In genomic region chrX:103026256-103027028, GRCm38 (mm10) we compare ENCODE assay signal across 9 mouse cellular contexts.
DNase-seq lines count a peak whose midpoint lies in the region; ATAC-seq and TF ChIP-seq lines count a peak whose summit lies in the region.
"Had no signal": no experiment of that assay in that cellular context is flagged by ENCODE, and none has a peak within 500 bp of the region (broad histone marks: within the 10 kb centered on the region; RNA-seq: fewer than 3 reads in every experiment).

No protein-coding gene starts in this region.

- TF ChIP-seq CTCF in embryonic fibroblast, embryonic 13.5 days (IDR thresholded peaks at IDR 0.05; ENCODE audit: borderline replicate concordance, insufficient read depth, low read length) = no peak
- no peak for TF ChIP-seq CTCF in hindbrain, postnatal 0 days (IDR thresholded peaks at IDR 0.05; ENCODE audit: low read depth)

- no peaks in the 10 kb centered on the region for H3K9me3 ChIP-seq in hindbrain, postnatal 0 days (ENCODE audit: low read length)
- no peaks in the 10 kb centered on the region for H3K9me3 ChIP-seq in liver, embryonic 15.5 days (replicated peaks)
- H3K9me3 ChIP-seq in neural tube, embryonic 13.5 days = no peaks in the 10 kb centered on the region
- H3K9me3 ChIP-seq: G1E had no signal

- DNase-seq in heart, adult 11 months = peak; percentile 82
- no peak for DNase-seq in heart, postnatal 25 days (ENCODE audit: low spot score)
- DNase-seq in hindbrain, postnatal 0 days (ENCODE audit: low spot score) = peak; percentile 73
- no peak for DNase-seq in layer of hippocampus, adult 8-10 months (ENCODE audit: low spot score in 2 of 2)
- DNase-seq in cerebellum, adult 11 months = no peak

- no peak for TF ChIP-seq POLR2A in embryonic fibroblast, embryonic 13.5 days (IDR thresholded peaks at IDR 0.05; ENCODE audit: low read depth, low read length)

- intact Hi-C loops in heart, postnatal 25 days (cut with DNase I) = no loop called here

- no peaks in the 10 kb centered on the region for H3K4me1 ChIP-seq in embryonic fibroblast, embryonic 13.5 days (ENCODE audit: control insufficient read depth, insufficient read depth, low read length)
- no peaks in the 10 kb centered on the region for H3K4me1 ChIP-seq in hindbrain, postnatal 0 days (ENCODE audit: insufficient read depth, low read length)
- H3K4me1 ChIP-seq in liver, embryonic 15.5 days (replicated peaks) = no peaks in the 10 kb centered on the region
- H3K4me1 ChIP-seq in neural tube, embryonic 13.5 days (replicated peaks) = peaks cover 5% of the 10 kb centered on the region; the same call in 1 of the 2 replicates

- no peak overlapping the region for H3K27ac ChIP-seq in embryonic fibroblast, embryonic 13.5 days (ENCODE audit: insufficient read depth, low read length)
- no peak overlapping the region for H3K27ac ChIP-seq in hindbrain, postnatal 0 days
- no peak overlapping the region for H3K27ac ChIP-seq in liver, embryonic 15.5 days (replicated peaks)
- peak overlapping the region; percentile 47; the same call in 1 of the 2 replicates for H3K27ac ChIP-seq in neural tube, embryonic 13.5 days (replicated peaks)

- WGBS in hindbrain, postnatal 0 days = 19% methylated on average over 20 of the region's 22 CpGs
- 10% methylated on average over 22 of the region's 22 CpGs for WGBS in liver, embryonic 15.5 days (ENCODE audit: insufficient replicate concordance)
- WGBS in neural tube, embryonic 13.5 days = 15% methylated on average over 22 of the region's 22 CpGs

- H3K36me3 ChIP-seq in hindbrain, postnatal 0 days (ENCODE audit: insufficient read depth, low read length) = no peaks in the 10 kb centered on the region
- no peaks in the 10 kb centered on the region for H3K36me3 ChIP-seq in liver, embryonic 15.5 days (replicated peaks)
- H3K36me3 ChIP-seq in neural tube, embryonic 13.5 days = no peaks in the 10 kb centered on the region
- H3K36me3 ChIP-seq: G1E had no signal

- peak; percentile 79 for ATAC-seq in hindbrain, postnatal 0 days
- ATAC-seq in liver, embryonic 15.5 days (ENCODE audit: insufficient read depth) = no peak
- ATAC-seq in neural tube, embryonic 13.5 days (ENCODE audit: low read depth) = peak; percentile 75

- no peak overlapping the region for H3K9ac ChIP-seq in hindbrain, postnatal 0 days (replicated peaks; ENCODE audit: low read length)
- no peak overlapping the region for H3K9ac ChIP-seq in liver, embryonic 15.5 days
- no peak overlapping the region for H3K9ac ChIP-seq in neural tube, embryonic 13.5 days

- H3K27me3 ChIP-seq in hindbrain, postnatal 0 days (ENCODE audit: insufficient read depth, low read length) = no peaks in the 10 kb centered on the region
- peaks cover 13% of the 10 kb centered on the region for H3K27me3 ChIP-seq in liver, embryonic 15.5 days
- peaks cover 9% of the 10 kb centered on the region for H3K27me3 ChIP-seq in neural tube, embryonic 13.5 days

- peak overlapping the region; percentile 30; the same call in 1 of the 2 replicates for H3K4me3 ChIP-seq in embryonic fibroblast, embryonic 13.5 days (ENCODE audit: insufficient read depth, low read length)
- H3K4me3 ChIP-seq in hindbrain, postnatal 0 days (ENCODE audit: low read length) = peak overlapping the region; percentile 31
- H3K4me3 ChIP-seq in liver, embryonic 15.5 days (replicated peaks) = no peak overlapping the region; the same call in 1 of the 2 replicates
- H3K4me3 ChIP-seq in neural tube, embryonic 13.5 days = peak overlapping the region; percentile 27

- H3K4me2 ChIP-seq in hindbrain, postnatal 0 days (ENCODE audit: low read depth, low read length) = peak overlapping the region; percentile 50
- peak overlapping the region; percentile 46 for H3K4me2 ChIP-seq in liver, embryonic 15.5 days
- peak overlapping the region; percentile 46 for H3K4me2 ChIP-seq in neural tube, embryonic 13.5 days

Comparison
In these comparisons a context has a peak if more than half of its experiments do, and no peak if none do; other contexts are left out.
1. DNase-seq: peak in heart, adult 11 months (single experiment) and hindbrain, postnatal 0 days (single experiment); none in heart, postnatal 25 days (single experiment), layer of hippocampus, adult 8-10 months (0 of 2) and cerebellum, adult 11 months (single experiment).
2. Peak in every context shown above with its lines, with median percentiles within 50 percentile points of each other: H3K4me2 ChIP-seq.